Mouse (Mus musculus): ENCODE measurements around the gene Igsf6.

- TF ChIP-seq CTCF (IDR thresholded peaks at IDR 0.05; ENCODE audit: low read depth) (no peak), EP300 (IDR thresholded peaks at IDR 0.05; ENCODE audit: low read depth) (no peak)
These were observed 8.7 kb upstream of the Igsf6 start for GRCm38 (mm10) chr7:121082949-121083513.
